Mouse (Mus musculus) common myeloid progenitor, adult 5-6 weeks (primary cell): ENCODE results near the gene Olfr455. TPM values are rescaled to one million over a fixed set of nuclear protein-coding genes. Genes with fewer than 3 reads are reported as not detected.

ENCODE experiments used
- ATAC-seq: replicated peaks from 2 replicates; pipeline ENCODE4 v1.8.0; 2016; ENCODE audit warnings: low read depth, mild to moderate bottlenecking, moderate TSS enrichment, inconsistent platforms; ENCODE audit not compliant: poor library complexity, severe bottlenecking
- total RNA-seq: library from RNA; stranded (forward); fragments of 200-1000, 187-1606 nt; gene quantifications from 2 replicates; pipeline ENCODE4 v1.2.3, GENCODE M21; 2017

Gene Olfr455
- total RNA-seq, 1 experiment from 2014 or later = not detected

GRCm38 (mm10) chr6:42503478-42503877 lies 43.9 kb downstream of the Olfr455 start:
- ATAC-seq = no peak

GRCm38 (mm10) chr6:42489731-42490130 lies 57.7 kb downstream of the Olfr455 start:
- ATAC-seq = no peak

GRCm38 (mm10) chr6:42487114-42487513 lies 60.3 kb downstream of the Olfr455 start, which contains the start of gene Olfr456:
Gene Olfr456 (minus strand): TSS chr6:42487214.
- ATAC-seq = no peak

Other genes starting within 250 kb of the Olfr455 start
- not detected in 2 replicates for gene Fam131b, start 222.9 kb downstream of the Olfr455 start, total RNA-seq
- 34.5 and 48.0 TPM in 2 replicates for gene Zyx, start 198.0 kb downstream of the Olfr455 start, total RNA-seq
- gene Epha1, start 174.3 kb downstream of the Olfr455 start, total RNA-seq = 1.8 TPM in 1 of 2 replicates, not detected in the other
- gene Tas2r143, start 147.3 kb downstream of the Olfr455 start, total RNA-seq = not detected in 2 replicates
- gene Tas2r135, start 142.2 kb downstream of the Olfr455 start, total RNA-seq = not detected in 2 replicates
- gene Tas2r126, start 113.1 kb downstream of the Olfr455 start, total RNA-seq = not detected in 2 replicates
- not detected in 2 replicates for gene Olfr458, start 82.4 kb downstream of the Olfr455 start, total RNA-seq
- not detected in 2 replicates for gene Olfr457, start 71.3 kb downstream of the Olfr455 start, total RNA-seq
- not detected in 2 replicates for gene Olfr456, start 60.4 kb downstream of the Olfr455 start, total RNA-seq
- gene Tcaf3, start 50.1 kb upstream of the Olfr455 start, total RNA-seq = not detected in 2 replicates
- gene Tcaf2, start 97.7 kb upstream of the Olfr455 start, total RNA-seq = under 0.01 TPM in 1 of 2 replicates, not detected in the other
- 0.97 and 4.2 TPM in 2 replicates for gene Tcaf1, start 162.5 kb upstream of the Olfr455 start, total RNA-seq
- not detected in 2 replicates for gene Olfr453, start 191.8 kb upstream of the Olfr455 start, total RNA-seq
- not detected in 2 replicates for gene Olfr38, start 208.8 kb upstream of the Olfr455 start, total RNA-seq
- not detected in 2 replicates for gene Olfr452, start 237.5 kb upstream of the Olfr455 start, total RNA-seq